Mouse (Mus musculus): Measurements from ENCODE around the gene Lmx1b. TPM values are rescaled to one million over a fixed set of nuclear protein-coding genes. Genes with fewer than 3 reads are reported as not detected.

Lmx1b gene
- polyA plus RNA-seq, 1 experiment from 2014 or later = 0.74 TPM

DNA sequence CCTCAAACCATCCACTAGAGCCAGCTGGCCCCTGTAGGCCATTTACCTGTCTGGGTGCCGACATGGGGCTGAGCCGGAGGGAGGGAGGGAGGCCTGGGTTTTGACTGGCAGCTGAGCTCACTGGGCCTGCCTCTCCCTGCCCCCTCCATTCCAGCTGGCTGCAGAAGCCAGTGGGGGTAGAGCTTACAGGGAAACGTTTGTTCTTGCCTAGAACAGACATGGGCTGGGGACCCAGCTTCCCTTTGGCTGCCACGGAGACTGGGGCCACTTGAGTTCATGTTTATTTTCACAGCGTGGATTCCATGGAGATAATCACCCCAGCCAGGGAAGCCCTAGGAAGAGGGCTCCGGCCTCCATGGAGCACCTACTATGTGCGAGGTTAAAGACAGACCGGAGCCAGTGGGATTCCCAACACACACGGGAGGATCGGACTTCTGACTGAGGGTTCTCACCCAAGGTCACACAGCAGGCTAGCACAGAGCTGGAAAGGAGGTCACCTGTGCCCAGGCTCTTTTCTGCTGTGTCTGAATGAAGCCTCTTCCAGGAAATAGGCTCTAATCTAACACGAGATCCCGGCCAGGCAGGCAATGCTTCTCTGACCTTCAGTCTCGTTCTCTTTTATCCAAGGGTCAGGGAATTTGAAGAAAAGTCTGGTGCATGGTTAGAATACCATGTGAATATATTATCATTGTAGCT is 25.2 kb upstream of the Lmx1b start:
- Histone ChIP-seq H3K9ac (no peak overlapping the region), H3K4me3 (no peak overlapping the region), H3K4me2 (replicated peaks) (no peak overlapping the region), H3K27me3 (no peaks in the 10 kb centered on the region), H3K4me1 (peaks cover 25% of the 10 kb centered on the region), H3K9me3 (no peaks in the 10 kb centered on the region), H3K36me3 (no peaks in the 10 kb centered on the region), H3K27ac (no peak overlapping the region)
- 19% methylated on average over 13 of the region's 13 CpGs for WGBS
- peak; percentile 61; the same call in 1 of the 2 replicates for ATAC-seq (ENCODE audit: insufficient number of reproducible peaks, insufficient read depth, low FRiP score, low TSS enrichment)

GRCm38 (mm10) chr2:33664661-33665060 is 24.4 kb upstream of the Lmx1b start:
- no peak for ATAC-seq (ENCODE audit: insufficient number of reproducible peaks, insufficient read depth, low FRiP score, low TSS enrichment)
- 71% methylated on average over 4 of the region's 4 CpGs for WGBS
- no peak overlapping the region for H3K9ac ChIP-seq
- no peak overlapping the region for H3K27ac ChIP-seq
- no peaks in the 10 kb centered on the region for H3K9me3 ChIP-seq
- no peak overlapping the region for H3K4me3 ChIP-seq
- H3K36me3 ChIP-seq = no peaks in the 10 kb centered on the region
- no peak overlapping the region for H3K4me2 ChIP-seq (replicated peaks)
- H3K27me3 ChIP-seq = no peaks in the 10 kb centered on the region
- H3K4me1 ChIP-seq = peaks cover 25% of the 10 kb centered on the region

- H3K4me3 ChIP-seq = 0 out of 2 replicates have a peak overlapping the region, but pooled peaks have one; percentile 0
- 6% methylated on average over 7 of the region's 7 CpGs for WGBS
- no peak overlapping the region for H3K9ac ChIP-seq
Measured at GRCm38 (mm10) chr2:33659288-33659629, 18.9 kb upstream of the Lmx1b start.

DNA sequence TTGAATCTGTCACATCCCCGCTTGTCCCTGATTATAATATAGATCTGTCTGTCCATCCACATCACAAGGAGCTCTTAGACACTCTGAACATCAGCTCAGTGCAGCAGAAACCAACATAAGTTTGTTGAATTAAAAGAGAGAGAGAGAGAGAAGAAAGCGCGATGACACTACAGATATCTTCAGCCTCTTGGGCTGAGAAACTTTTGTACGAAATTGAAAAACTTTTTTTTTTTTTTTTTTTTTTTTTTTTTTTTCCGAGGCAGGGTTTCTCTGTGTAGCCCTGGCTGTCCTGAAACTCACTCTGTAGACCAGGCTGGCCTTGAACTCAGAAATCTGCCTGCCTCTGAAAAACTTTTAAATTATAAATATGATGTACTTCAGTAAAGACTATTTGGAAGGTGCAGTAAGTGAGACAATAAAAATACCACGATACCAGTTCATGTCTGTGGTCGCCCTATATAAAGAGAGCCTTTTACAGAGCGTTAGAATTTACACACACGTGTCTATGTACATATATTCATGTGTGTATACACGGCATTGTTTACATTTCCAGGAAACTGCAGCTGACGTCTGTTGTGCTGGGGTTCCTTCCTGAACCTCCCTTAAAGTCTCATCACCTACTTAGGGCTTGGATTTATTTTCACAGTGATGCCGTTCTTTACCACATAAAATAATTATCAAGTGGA is 18.4 kb upstream of the Lmx1b start:
- Histone ChIP-seq H3K4me3 (0 out of 2 replicates have a peak overlapping the region, but pooled peaks have one; percentile 0), H3K4me2 (replicated peaks) (peak overlapping the region; percentile 23), H3K9ac (no peak overlapping the region), H3K4me1 (no peaks in the 10 kb centered on the region), H3K9me3 (no peaks in the 10 kb centered on the region), H3K36me3 (no peaks in the 10 kb centered on the region), H3K27ac (no peak overlapping the region), H3K27me3 (no peaks in the 10 kb centered on the region)
- ATAC-seq (ENCODE audit: insufficient number of reproducible peaks, insufficient read depth, low FRiP score, low TSS enrichment) = no peak
- WGBS = 48% methylated on average over 12 of the region's 12 CpGs

More at GRCm38 (mm10) chr2:33659288-33659629, 18.9 kb upstream of the Lmx1b start:
- Histone ChIP-seq H3K9me3 (no peaks in the 10 kb centered on the region), H3K27me3 (no peaks in the 10 kb centered on the region), H3K4me1 (no peaks in the 10 kb centered on the region), H3K36me3 (no peaks in the 10 kb centered on the region), H3K27ac (no peak overlapping the region), H3K4me2 (replicated peaks) (peak overlapping the region; percentile 23)
- ATAC-seq (ENCODE audit: insufficient number of reproducible peaks, insufficient read depth, low FRiP score, low TSS enrichment) = 0 out of 2 replicates have a peak, but pooled peaks have one; percentile 47

- Histone ChIP-seq H3K9ac (no peak overlapping the region), H3K36me3 (no peaks in the 10 kb centered on the region), H3K9me3 (no peaks in the 10 kb centered on the region), H3K27me3 (peaks cover 8% of the 10 kb centered on the region), H3K4me2 (replicated peaks) (no peak overlapping the region), H3K27ac (no peak overlapping the region), H3K4me3 (no peak overlapping the region), H3K4me1 (peaks cover 15% of the 10 kb centered on the region)
- no peak for ATAC-seq (ENCODE audit: insufficient number of reproducible peaks, insufficient read depth, low FRiP score, low TSS enrichment)
- 81% methylated on average over 22 of the region's 22 CpGs for WGBS
Measured at GRCm38 (mm10) chr2:33652517-33653198, 12.3 kb upstream of the Lmx1b start.

DNA sequence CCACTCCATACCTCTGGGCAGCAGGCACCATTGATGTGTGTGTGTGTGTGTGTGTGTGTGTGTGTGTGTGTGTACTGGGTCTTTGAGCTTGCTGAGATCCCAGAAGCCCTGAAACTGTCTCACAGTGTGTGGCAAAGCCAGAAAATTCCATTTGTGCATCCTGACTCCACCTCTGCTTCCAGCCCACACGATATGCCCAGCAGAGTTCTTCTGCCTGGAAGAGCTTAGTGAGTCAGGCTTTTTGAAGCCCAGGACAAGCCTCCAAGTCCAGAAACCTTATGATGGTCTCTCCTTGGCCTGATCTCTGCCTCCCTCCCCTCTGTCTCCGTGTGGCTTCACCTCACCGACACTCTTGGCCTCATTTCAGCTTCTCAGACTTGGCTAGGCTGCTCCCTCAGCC is 9.1 kb upstream of the Lmx1b start:
- Histone ChIP-seq H3K4me3 (no peak overlapping the region), H3K27ac (no peak overlapping the region), H3K27me3 (peaks cover 41% of the 10 kb centered on the region), H3K4me2 (replicated peaks) (0 out of 2 replicates have a peak overlapping the region, but pooled peaks have one; percentile 13), H3K9me3 (no peaks in the 10 kb centered on the region), H3K9ac (no peak overlapping the region), H3K4me1 (peaks cover 21% of the 10 kb centered on the region), H3K36me3 (no peaks in the 10 kb centered on the region)
- 41% methylated on average over 3 of the region's 3 CpGs for WGBS
- no peak; the same call in 1 of the 2 replicates for ATAC-seq (ENCODE audit: insufficient number of reproducible peaks, insufficient read depth, low FRiP score, low TSS enrichment)

DNA sequence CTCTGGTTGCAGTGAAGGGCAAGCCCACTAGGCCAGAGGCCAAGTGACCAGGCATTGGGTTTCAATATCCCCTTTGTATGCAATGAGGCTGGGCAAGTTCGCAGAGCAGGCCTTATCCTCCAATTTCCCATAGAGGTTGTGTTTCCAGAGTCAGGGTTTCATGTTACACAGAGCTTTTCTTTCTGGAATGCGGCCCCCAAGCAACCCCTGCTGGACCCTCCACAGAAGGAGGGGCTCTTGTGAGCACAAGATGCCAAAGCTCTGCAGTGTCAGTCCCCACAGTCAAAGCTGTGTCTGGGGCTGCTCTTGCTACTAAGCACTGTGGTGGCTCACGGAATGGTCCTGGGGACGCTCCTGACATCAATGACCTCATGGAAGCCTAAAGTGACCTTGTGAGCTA is 8.6 kb upstream of the Lmx1b start:
- Histone ChIP-seq H3K27me3 (peaks cover 46% of the 10 kb centered on the region), H3K9ac (no peak overlapping the region), H3K4me3 (no peak overlapping the region), H3K36me3 (no peaks in the 10 kb centered on the region), H3K4me2 (replicated peaks) (0 out of 2 replicates have a peak overlapping the region, but pooled peaks have one; percentile 13), H3K27ac (0 out of 2 replicates have a peak overlapping the region, but pooled peaks have one; percentile 30), H3K9me3 (no peaks in the 10 kb centered on the region), H3K4me1 (peaks cover 21% of the 10 kb centered on the region)
- ATAC-seq (ENCODE audit: insufficient number of reproducible peaks, insufficient read depth, low FRiP score, low TSS enrichment) = peak; percentile 68
- 7% methylated on average over 4 of the region's 4 CpGs for WGBS

GRCm38 (mm10) chr2:33646283-33646550 is 5.9 kb upstream of the Lmx1b start:
- peaks cover 32% of the 10 kb centered on the region for H3K4me1 ChIP-seq
- no peak overlapping the region for H3K4me2 ChIP-seq (replicated peaks)
- 3% methylated on average over 3 of the region's 3 CpGs for WGBS
- H3K9me3 ChIP-seq = no peaks in the 10 kb centered on the region
- ATAC-seq (ENCODE audit: insufficient number of reproducible peaks, insufficient read depth, low FRiP score, low TSS enrichment) = no peak
- H3K36me3 ChIP-seq = no peaks in the 10 kb centered on the region
- peaks cover 72% of the 10 kb centered on the region for H3K27me3 ChIP-seq
- H3K9ac ChIP-seq = no peak overlapping the region
- H3K27ac ChIP-seq = no peak overlapping the region
- no peak overlapping the region for H3K4me3 ChIP-seq

DNA sequence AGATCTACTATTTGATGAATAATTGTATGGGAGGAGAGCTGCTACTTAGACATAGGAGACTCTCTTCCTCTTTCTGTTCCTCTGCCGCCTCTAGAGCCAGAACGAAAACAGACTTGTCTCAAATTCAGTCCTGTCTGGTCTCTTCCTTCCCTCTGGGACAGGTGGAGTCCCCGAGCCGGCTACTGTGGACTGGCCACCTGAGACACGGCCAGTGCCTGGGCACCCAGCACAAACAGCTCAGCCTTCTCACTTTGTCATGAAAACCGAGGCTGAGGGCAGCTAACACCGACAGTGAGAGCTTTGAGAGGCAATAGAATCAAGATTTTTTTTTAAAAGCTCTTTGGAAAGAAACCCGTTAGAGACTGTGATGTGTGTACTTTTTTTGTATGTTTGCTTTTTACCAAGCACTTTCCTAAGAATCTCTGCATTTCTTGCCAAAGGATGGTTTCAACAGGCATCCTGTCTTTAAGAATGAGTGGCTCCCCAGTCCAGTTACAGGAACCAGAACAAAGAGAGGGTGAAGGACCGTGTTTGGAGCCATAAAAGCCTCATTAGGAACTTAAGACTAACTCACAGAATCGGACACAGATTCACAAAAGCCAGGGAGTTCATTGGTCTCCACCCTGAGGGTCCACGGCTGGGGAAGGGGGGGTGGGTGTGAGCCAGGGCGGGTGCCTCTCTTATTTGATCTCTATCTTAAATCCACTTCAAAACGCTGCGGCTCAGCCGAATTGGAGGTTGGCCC is 5.4 kb upstream of the Lmx1b start:
- H3K36me3 ChIP-seq = no peaks in the 10 kb centered on the region
- no peak overlapping the region for H3K4me3 ChIP-seq
- no peak overlapping the region for H3K4me2 ChIP-seq (replicated peaks)
- no peak overlapping the region for H3K9ac ChIP-seq
- no peak overlapping the region for H3K27ac ChIP-seq
- peaks cover 77% of the 10 kb centered on the region for H3K27me3 ChIP-seq
- ATAC-seq (ENCODE audit: insufficient number of reproducible peaks, insufficient read depth, low FRiP score, low TSS enrichment) = no peak
- H3K9me3 ChIP-seq = no peaks in the 10 kb centered on the region
- H3K4me1 ChIP-seq = peaks cover 32% of the 10 kb centered on the region
- 4% methylated on average over 15 of the region's 15 CpGs for WGBS

DNA sequence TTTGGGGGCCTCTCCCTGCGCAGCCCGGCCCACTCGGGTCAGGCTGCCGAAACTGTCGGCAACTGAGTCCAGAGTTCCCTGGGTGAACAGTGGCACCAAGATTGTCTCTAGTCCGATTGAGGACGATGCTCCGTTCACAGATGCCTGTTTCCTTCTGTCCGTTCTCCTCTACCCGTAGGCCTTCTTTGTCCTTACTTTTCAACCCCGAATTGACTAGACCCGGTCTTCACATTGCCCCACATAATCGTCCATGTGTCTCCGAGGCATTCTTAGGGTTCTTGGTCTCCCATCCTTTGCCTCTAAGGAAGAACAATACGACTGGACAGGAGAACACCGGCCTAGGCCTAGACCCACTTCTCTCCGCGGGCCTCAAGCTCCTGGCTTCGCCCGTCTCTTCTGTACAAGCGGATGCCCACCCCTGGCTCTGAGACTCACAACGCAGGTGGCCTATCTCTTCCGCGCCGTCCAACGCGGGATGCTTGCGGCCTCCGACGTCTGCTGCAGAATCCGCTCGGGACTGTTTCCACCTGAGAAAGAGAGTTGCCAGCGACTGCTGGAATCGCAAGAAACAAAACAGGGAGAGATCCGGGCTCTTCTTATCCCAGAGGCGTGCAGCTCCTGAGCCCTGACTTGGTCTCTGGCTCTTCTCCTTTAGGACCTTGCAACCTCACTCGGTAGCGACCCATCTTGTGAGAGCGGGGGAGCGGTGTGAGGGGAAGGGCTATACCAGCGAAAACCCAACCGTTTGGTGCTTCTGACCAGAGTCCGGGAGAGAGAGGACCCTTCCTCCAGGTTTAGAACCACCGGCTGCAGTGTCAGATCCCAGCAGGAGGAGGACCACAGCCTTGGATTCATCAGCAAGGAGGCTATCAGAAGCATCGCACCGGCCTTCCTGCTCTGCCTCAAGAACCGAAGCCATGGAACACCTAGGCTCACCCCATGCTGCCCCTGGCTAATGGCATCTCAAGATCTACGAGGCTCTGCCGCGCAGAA is 3.7 kb upstream of the Lmx1b start:
- WGBS = 10% methylated on average over 50 of the region's 50 CpGs

More for the DNA sequence above, 3.7 kb upstream of the Lmx1b start:
- Histone ChIP-seq H3K9ac (no peak overlapping the region), H3K4me1 (peaks cover 25% of the 10 kb centered on the region), H3K36me3 (no peaks in the 10 kb centered on the region), H3K27me3 (peaks cover 93% of the 10 kb centered on the region), H3K4me3 (no peak overlapping the region), H3K4me2 (replicated peaks) (no peak overlapping the region), H3K9me3 (no peaks in the 10 kb centered on the region), H3K27ac (no peak overlapping the region)
- no peak for ATAC-seq (ENCODE audit: insufficient number of reproducible peaks, insufficient read depth, low FRiP score, low TSS enrichment)

All from embryonic facial prominence, embryonic 12.5 days (tissue).